Mouse (Mus musculus): Measurements from ENCODE around the gene Gm21970. TPM values are rescaled to one million over a fixed set of nuclear protein-coding genes. Genes with fewer than 3 reads are reported as not detected.
"Not testable (repeated sequence)": the region's sequence is repeated elsewhere in the genome, so short reads cannot be mapped to it uniquely, and the experiment has no call there.

Gene Gm21970
- polyA plus RNA-seq, 1 experiment from 2014 or later = not detected

GRCm38 (mm10) chr16:91434119-91434518 lies 42.6 kb downstream of the Gm21970 start:
- Histone ChIP-seq H3K4me3 (ENCODE audit: low read depth, low read length) (no peak overlapping the region), H3K9ac (ENCODE audit: low read depth, low read length) (no peak overlapping the region), H3K4me1 (ENCODE audit: control insufficient read depth, insufficient read depth, low read length) (no peaks in the 10 kb centered on the region), H3K9me3 (replicated peaks; ENCODE audit: control insufficient read depth, low read length, poor library complexity, severe bottlenecking) (no peaks in the 10 kb centered on the region), H3K4me2 (ENCODE audit: low read length) (no peak overlapping the region), H3K27ac (ENCODE audit: low read length) (no peak overlapping the region), H3K36me3 (ENCODE audit: control insufficient read depth, insufficient read depth, low read length) (no peaks in the 10 kb centered on the region), H3K27me3 (ENCODE audit: control insufficient read depth, insufficient read depth, low read depth, low read length) (no peaks in the 10 kb centered on the region)
- ATAC-seq = no peak
- 92% methylated on average over 3 of the region's 3 CpGs for WGBS

- Histone ChIP-seq H3K4me3 (ENCODE audit: low read depth, low read length) (no peak overlapping the region), H3K27me3 (ENCODE audit: control insufficient read depth, insufficient read depth, low read depth, low read length) (no peaks in the 10 kb centered on the region), H3K9ac (ENCODE audit: low read depth, low read length) (no peak overlapping the region), H3K9me3 (replicated peaks; ENCODE audit: control insufficient read depth, low read length, poor library complexity, severe bottlenecking) (no peaks in the 10 kb centered on the region), H3K4me2 (ENCODE audit: low read length) (no peak overlapping the region), H3K36me3 (ENCODE audit: control insufficient read depth, insufficient read depth, low read length) (no peaks in the 10 kb centered on the region), H3K27ac (ENCODE audit: low read length) (no peak overlapping the region), H3K4me1 (ENCODE audit: control insufficient read depth, insufficient read depth, low read length) (no peaks in the 10 kb centered on the region)
- 76% methylated on average over 3 of the region's 3 CpGs for WGBS
- ATAC-seq = no peak
Observed at GRCm38 (mm10) chr16:91438081-91438480, 46.6 kb downstream of the Gm21970 start.

GRCm38 (mm10) chr16:91438599-91438998 lies 47.1 kb downstream of the Gm21970 start:
- H3K27me3 ChIP-seq (ENCODE audit: control insufficient read depth, insufficient read depth, low read depth, low read length) = not testable (repeated sequence)

GRCm38 (mm10) chr16:91441366-91441765 lies 49.8 kb downstream of the Gm21970 start:
- no peaks in the 10 kb centered on the region for H3K4me1 ChIP-seq (ENCODE audit: control insufficient read depth, insufficient read depth, low read length)
- no peak overlapping the region for H3K4me3 ChIP-seq (ENCODE audit: low read depth, low read length)
- no peaks in the 10 kb centered on the region for H3K9me3 ChIP-seq (replicated peaks; ENCODE audit: control insufficient read depth, low read length, poor library complexity, severe bottlenecking)
- no peak overlapping the region for H3K4me2 ChIP-seq (ENCODE audit: low read length)
- H3K27ac ChIP-seq (ENCODE audit: low read length) = no peak overlapping the region
- H3K27me3 ChIP-seq (ENCODE audit: control insufficient read depth, insufficient read depth, low read depth, low read length) = no peaks in the 10 kb centered on the region
- no peak for ATAC-seq
- H3K9ac ChIP-seq (ENCODE audit: low read depth, low read length) = no peak overlapping the region
- WGBS = 57% methylated on average over 7 of the region's 7 CpGs
- no peaks in the 10 kb centered on the region for H3K36me3 ChIP-seq (ENCODE audit: control insufficient read depth, insufficient read depth, low read length)

More at GRCm38 (mm10) chr16:91438599-91438998, 47.1 kb downstream of the Gm21970 start:
- not testable (repeated sequence) for ATAC-seq; H3K4me1 ChIP-seq (ENCODE audit: control insufficient read depth, insufficient read depth, low read length); H3K4me3 ChIP-seq (ENCODE audit: low read depth, low read length); H3K9me3 ChIP-seq (replicated peaks; ENCODE audit: control insufficient read depth, low read length, poor library complexity, severe bottlenecking); H3K9ac ChIP-seq (ENCODE audit: low read depth, low read length); H3K36me3 ChIP-seq (ENCODE audit: control insufficient read depth, insufficient read depth, low read length); H3K27ac ChIP-seq (ENCODE audit: low read length); H3K4me2 ChIP-seq (ENCODE audit: low read length)
- 86% methylated on average over 1 of the region's 1 CpGs for WGBS

GRCm38 (mm10) chr16:91441811-91442240 lies 50.3 kb downstream of the Gm21970 start:
- Histone ChIP-seq H3K4me2 (ENCODE audit: low read length) (no peak overlapping the region), H3K27ac (ENCODE audit: low read length) (no peak overlapping the region), H3K4me1 (ENCODE audit: control insufficient read depth, insufficient read depth, low read length) (no peaks in the 10 kb centered on the region), H3K4me3 (ENCODE audit: low read depth, low read length) (no peak overlapping the region), H3K9ac (ENCODE audit: low read depth, low read length) (no peak overlapping the region), H3K9me3 (replicated peaks; ENCODE audit: control insufficient read depth, low read length, poor library complexity, severe bottlenecking) (no peaks in the 10 kb centered on the region), H3K27me3 (ENCODE audit: control insufficient read depth, insufficient read depth, low read depth, low read length) (no peaks in the 10 kb centered on the region), H3K36me3 (ENCODE audit: control insufficient read depth, insufficient read depth, low read length) (no peaks in the 10 kb centered on the region)
- 85% methylated on average over 7 of the region's 7 CpGs for WGBS
- ATAC-seq = no peak

GRCm38 (mm10) chr16:91442446-91442845 lies 50.9 kb downstream of the Gm21970 start:
- H3K27me3 ChIP-seq (ENCODE audit: control insufficient read depth, insufficient read depth, low read depth, low read length) = no peaks in the 10 kb centered on the region
- no peak overlapping the region for H3K4me2 ChIP-seq (ENCODE audit: low read length)
- H3K4me1 ChIP-seq (ENCODE audit: control insufficient read depth, insufficient read depth, low read length) = no peaks in the 10 kb centered on the region
- ATAC-seq = no peak
- H3K36me3 ChIP-seq (ENCODE audit: control insufficient read depth, insufficient read depth, low read length) = no peaks in the 10 kb centered on the region
- H3K9me3 ChIP-seq (replicated peaks; ENCODE audit: control insufficient read depth, low read length, poor library complexity, severe bottlenecking) = no peaks in the 10 kb centered on the region
- H3K9ac ChIP-seq (ENCODE audit: low read depth, low read length) = no peak overlapping the region
- H3K27ac ChIP-seq (ENCODE audit: low read length) = no peak overlapping the region
- H3K4me3 ChIP-seq (ENCODE audit: low read depth, low read length) = no peak overlapping the region
- 77% methylated on average over 4 of the region's 4 CpGs for WGBS

- H3K9ac ChIP-seq (ENCODE audit: low read depth, low read length) = no peak overlapping the region
- H3K27ac ChIP-seq (ENCODE audit: low read length) = no peak overlapping the region
- no peaks in the 10 kb centered on the region for H3K36me3 ChIP-seq (ENCODE audit: control insufficient read depth, insufficient read depth, low read length)
- no peak for ATAC-seq
- no peak overlapping the region for H3K4me2 ChIP-seq (ENCODE audit: low read length)
- no peak overlapping the region for H3K4me3 ChIP-seq (ENCODE audit: low read depth, low read length)
- WGBS = 84% methylated on average over 8 of the region's 8 CpGs
- no peaks in the 10 kb centered on the region for H3K27me3 ChIP-seq (ENCODE audit: control insufficient read depth, insufficient read depth, low read depth, low read length)
- H3K9me3 ChIP-seq (replicated peaks; ENCODE audit: control insufficient read depth, low read length, poor library complexity, severe bottlenecking) = no peaks in the 10 kb centered on the region
- H3K4me1 ChIP-seq (ENCODE audit: control insufficient read depth, insufficient read depth, low read length) = no peaks in the 10 kb centered on the region
Observed at GRCm38 (mm10) chr16:91443211-91443611, 51.7 kb downstream of the Gm21970 start.

GRCm38 (mm10) chr16:91444847-91445246 lies 53.3 kb downstream of the Gm21970 start:
- ATAC-seq = no peak
- Histone ChIP-seq H3K9ac (ENCODE audit: low read depth, low read length) (no peak overlapping the region), H3K27me3 (ENCODE audit: control insufficient read depth, insufficient read depth, low read depth, low read length) (no peaks in the 10 kb centered on the region), H3K9me3 (replicated peaks; ENCODE audit: control insufficient read depth, low read length, poor library complexity, severe bottlenecking) (no peaks in the 10 kb centered on the region), H3K27ac (ENCODE audit: low read length) (no peak overlapping the region), H3K4me2 (ENCODE audit: low read length) (no peak overlapping the region), H3K4me1 (ENCODE audit: control insufficient read depth, insufficient read depth, low read length) (no peaks in the 10 kb centered on the region), H3K4me3 (ENCODE audit: low read depth, low read length) (no peak overlapping the region), H3K36me3 (ENCODE audit: control insufficient read depth, insufficient read depth, low read length) (no peaks in the 10 kb centered on the region)
- WGBS = 88% methylated on average over 4 of the region's 4 CpGs

GRCm38 (mm10) chr16:91445566-91445965 lies 54.0 kb downstream of the Gm21970 start:
- WGBS = 88% methylated on average over 5 of the region's 5 CpGs
- H3K4me2 ChIP-seq (ENCODE audit: low read length) = no peak overlapping the region
- H3K4me1 ChIP-seq (ENCODE audit: control insufficient read depth, insufficient read depth, low read length) = no peaks in the 10 kb centered on the region
- ATAC-seq = no peak
- no peaks in the 10 kb centered on the region for H3K9me3 ChIP-seq (replicated peaks; ENCODE audit: control insufficient read depth, low read length, poor library complexity, severe bottlenecking)
- H3K27me3 ChIP-seq (ENCODE audit: control insufficient read depth, insufficient read depth, low read depth, low read length) = no peaks in the 10 kb centered on the region
- H3K27ac ChIP-seq (ENCODE audit: low read length) = no peak overlapping the region
- H3K4me3 ChIP-seq (ENCODE audit: low read depth, low read length) = no peak overlapping the region
- H3K9ac ChIP-seq (ENCODE audit: low read depth, low read length) = no peak overlapping the region
- no peaks in the 10 kb centered on the region for H3K36me3 ChIP-seq (ENCODE audit: control insufficient read depth, insufficient read depth, low read length)

Measured in midbrain, embryonic 16.5 days (tissue).